Mouse (Mus musculus): ENCODE data around the gene Gsn. TPM values are rescaled to one million over a fixed set of nuclear protein-coding genes. Genes with fewer than 3 reads are reported as not detected.
A peak's percentile ranks its signal among the peaks of the same experiment; 100 is the strongest.

The Gsn gene
- total RNA-seq, 2 experiments from 2014 or later, result 49.4 to 81.5 TPM

GRCm38 (mm10) chr2:35308166-35308565, 52.0 kb downstream of the Gsn start:
- intact Hi-C loops (cut with DNase I), result no loop called here
- no peak for DNase-seq (ENCODE audit: low spot score in 2 of 2)

- intact Hi-C loops (cut with DNase I), result no loop called here
- no peak for DNase-seq (ENCODE audit: low spot score in 2 of 2)
Observed at GRCm38 (mm10) chr2:35309906-35310493, 53.8 kb downstream of the Gsn start.

- no peak for DNase-seq (ENCODE audit: low spot score in 2 of 2)
- intact Hi-C loops (cut with DNase I), result no loop called here
Observed at GRCm38 (mm10) chr2:35314300-35314699, 58.1 kb downstream of the Gsn start.

GRCm38 (mm10) chr2:35317604-35318003, 61.4 kb downstream of the Gsn start:
- DNase-seq (ENCODE audit: low spot score in 2 of 2), result no peak
- intact Hi-C loops (cut with DNase I), result no loop called here

GRCm38 (mm10) chr2:35318405-35318804, 62.2 kb downstream of the Gsn start:
- no peak for DNase-seq (ENCODE audit: low spot score in 2 of 2)
- intact Hi-C loops (cut with DNase I), result no loop called here

- intact Hi-C loops (cut with DNase I), result no loop called here
- no peak for DNase-seq (ENCODE audit: low spot score in 2 of 2)
Observed at GRCm38 (mm10) chr2:35320399-35320798, 64.2 kb downstream of the Gsn start.

GRCm38 (mm10) chr2:35322404-35323164, 66.4 kb downstream of the Gsn start:
- intact Hi-C loops (cut with DNase I), result no loop called here
- DNase-seq (ENCODE audit: low spot score in 2 of 2), result peak; percentile 15 to 22

- intact Hi-C loops (cut with DNase I), result no loop called here
- no peak for DNase-seq (ENCODE audit: low spot score in 2 of 2)
Observed at GRCm38 (mm10) chr2:35325930-35326329, 69.8 kb downstream of the Gsn start.

GRCm38 (mm10) chr2:35326931-35327330, 70.8 kb downstream of the Gsn start:
- intact Hi-C loops (cut with DNase I), result no loop called here
- DNase-seq (ENCODE audit: low spot score in 2 of 2), result no peak

GRCm38 (mm10) chr2:35327583-35327982, 71.4 kb downstream of the Gsn start:
- DNase-seq (ENCODE audit: low spot score in 2 of 2), result no peak
- intact Hi-C loops (cut with DNase I), result no loop called here

- intact Hi-C loops (cut with DNase I), result no loop called here
- DNase-seq (ENCODE audit: low spot score in 2 of 2), result no peak
Observed at GRCm38 (mm10) chr2:35328064-35328792, 72.0 kb downstream of the Gsn start.

- no peak for DNase-seq (ENCODE audit: low spot score in 2 of 2)
- intact Hi-C loops (cut with DNase I), result no loop called here
Observed at GRCm38 (mm10) chr2:35329061-35329460, 72.9 kb downstream of the Gsn start.

GRCm38 (mm10) chr2:35331205-35331604, 75.0 kb downstream of the Gsn start:
- DNase-seq (ENCODE audit: low spot score in 2 of 2), result no peak
- intact Hi-C loops (cut with DNase I), result no loop called here

- no peak for DNase-seq (ENCODE audit: low spot score in 2 of 2)
- intact Hi-C loops (cut with DNase I), result no loop called here
Observed at GRCm38 (mm10) chr2:35333670-35334069, 77.5 kb downstream of the Gsn start.

GRCm38 (mm10) chr2:35335620-35336019, 79.4 kb downstream of the Gsn start:
- intact Hi-C loops (cut with DNase I), result no loop called here
- DNase-seq (ENCODE audit: low spot score in 2 of 2), result no peak

- DNase-seq (ENCODE audit: low spot score in 2 of 2), result peak; percentile 97
- intact Hi-C loops (cut with DNase I), result no loop called here
Observed at GRCm38 (mm10) chr2:35336388-35337280, 80.5 kb downstream of the Gsn start, which contains the start of gene Stom. Stom (minus strand) TSS chr2:35336976.

- DNase-seq (ENCODE audit: low spot score in 2 of 2), result no peak
- intact Hi-C loops (cut with DNase I), result no loop called here
Observed at GRCm38 (mm10) chr2:35337419-35337818, 81.2 kb downstream of the Gsn start.

- DNase-seq (ENCODE audit: low spot score in 2 of 2), result no peak
- intact Hi-C loops (cut with DNase I), result no loop called here
Observed at GRCm38 (mm10) chr2:35338036-35338435, 81.9 kb downstream of the Gsn start.

GRCm38 (mm10) chr2:35338707-35339106, 82.5 kb downstream of the Gsn start:
- intact Hi-C loops (cut with DNase I), result no loop called here

GRCm38 (mm10) chr2:35342605-35343004, 86.4 kb downstream of the Gsn start:
- no peak for DNase-seq (ENCODE audit: low spot score in 2 of 2)
- intact Hi-C loops (cut with DNase I), result no loop called here

More at GRCm38 (mm10) chr2:35338707-35339106, 82.5 kb downstream of the Gsn start:
- DNase-seq (ENCODE audit: low spot score in 2 of 2), result no peak

All from left cerebral cortex, postnatal 14 days (tissue).